Mouse (Mus musculus): Measurements from ENCODE around the gene Rprd2.

DNA sequence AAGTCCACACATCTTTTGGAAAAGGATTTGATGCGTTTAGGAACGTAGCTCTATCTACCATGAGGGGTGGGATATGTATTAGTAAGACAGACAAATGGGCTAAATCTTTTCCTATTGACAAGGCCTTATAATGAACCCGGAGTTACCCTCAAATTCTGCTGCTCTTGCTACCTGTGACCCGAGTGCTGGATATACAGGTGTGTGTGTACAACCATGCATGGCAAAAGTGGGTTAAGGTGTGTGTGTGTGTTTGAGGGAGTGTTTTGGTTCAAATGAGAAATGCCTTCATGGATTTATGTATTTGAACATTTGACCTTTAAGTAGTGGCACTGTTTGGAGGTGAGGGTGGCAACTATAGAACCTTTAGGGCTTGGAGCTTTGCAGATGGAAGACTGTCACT lies 10.4 kb upstream of the Rprd2 start:
- TF ChIP-seq GATA1 (IDR thresholded peaks at IDR 0.05; ENCODE audit: low read length): no peak
- TF ChIP-seq TAL1 (IDR thresholded peaks at IDR 0.05; ENCODE audit: low read length): no peak

Data from erythroblast, embryonic 14.5 days (primary cell).